Mouse (Mus musculus) liver, embryonic 12.5 days (tissue): ENCODE results near the gene Barhl1. TPM values are rescaled to one million over a fixed set of nuclear protein-coding genes. Genes with fewer than 3 reads are reported as not detected.
A peak's percentile ranks its signal among the peaks of the same experiment; 100 is the strongest.

Experiments used
- ATAC-seq: fragments of 200-750 bp; cut with Nextera tagmentation; 2 replicates; pipeline ENCODE4 v1.8.0; 2017; ENCODE audit warnings: moderate number of reproducible peaks, mild to moderate bottlenecking, moderate library complexity
- H3K27ac ChIP-seq: fragments of 300-500 bp; sonication (generic); 2 replicates; pipeline ENCODE4 v1.5.1; 2016; ENCODE audit warnings: mild to moderate bottlenecking
- H3K27me3 ChIP-seq: fragments of 300-500 bp; sonication (generic); replicated peaks from 2 replicates; pipeline ENCODE4 v1.6.1; 2016; ENCODE audit warnings: mild to moderate bottlenecking, moderate library complexity
- H3K36me3 ChIP-seq: fragments of 300-500 bp; sonication (generic); 2 replicates; pipeline ENCODE4 v1.6.1; 2016; ENCODE audit warnings: mild to moderate bottlenecking, moderate library complexity
- H3K4me1 ChIP-seq: fragments of 300-500 bp; sonication (generic); 2 replicates; pipeline ENCODE4 v1.6.1; 2016
- H3K4me2 ChIP-seq: fragments of 300-500 bp; sonication (generic); 2 replicates; pipeline ENCODE4 v1.6.1; 2016; ENCODE audit warnings: mild to moderate bottlenecking, moderate library complexity
- H3K4me3 ChIP-seq: fragments of 300-500 bp; sonication (generic); 2 replicates; pipeline ENCODE4 v1.5.1; 2016; ENCODE audit warnings: mild to moderate bottlenecking, moderate library complexity
- H3K9ac ChIP-seq: fragments of 300-500 bp; sonication (generic); 2 replicates; pipeline ENCODE4 v1.6.1; 2016; ENCODE audit warnings: mild to moderate bottlenecking, moderate library complexity
- H3K9me3 ChIP-seq: fragments of 300-500 bp; sonication (generic); replicated peaks from 2 replicates; pipeline ENCODE4 v1.6.1; 2016; ENCODE audit warnings: mild to moderate bottlenecking, moderate library complexity
- WGBS: fragments of 180-500 bp; shearing (Covaris S2); methylation state at CpG from one replicate; pipeline ENCODE4 v1.1.7; 2016; ENCODE audit not compliant: insufficient replicate concordance; 5-methylcytosine and 5-hydroxymethylcytosine counted together
- polyA plus RNA-seq: library from polyadenylated mRNA; unstranded; fragments of >200 nt; fragmentation: Nextera tagmentation; extraction: Ambion mirVana; gene quantifications from 2 replicates; pipeline ENCODE4 v1.2.1, GENCODE M21; 2016

The Barhl1 gene
- polyA plus RNA-seq, 1 experiment from 2014 or later, result not detected

DNA sequence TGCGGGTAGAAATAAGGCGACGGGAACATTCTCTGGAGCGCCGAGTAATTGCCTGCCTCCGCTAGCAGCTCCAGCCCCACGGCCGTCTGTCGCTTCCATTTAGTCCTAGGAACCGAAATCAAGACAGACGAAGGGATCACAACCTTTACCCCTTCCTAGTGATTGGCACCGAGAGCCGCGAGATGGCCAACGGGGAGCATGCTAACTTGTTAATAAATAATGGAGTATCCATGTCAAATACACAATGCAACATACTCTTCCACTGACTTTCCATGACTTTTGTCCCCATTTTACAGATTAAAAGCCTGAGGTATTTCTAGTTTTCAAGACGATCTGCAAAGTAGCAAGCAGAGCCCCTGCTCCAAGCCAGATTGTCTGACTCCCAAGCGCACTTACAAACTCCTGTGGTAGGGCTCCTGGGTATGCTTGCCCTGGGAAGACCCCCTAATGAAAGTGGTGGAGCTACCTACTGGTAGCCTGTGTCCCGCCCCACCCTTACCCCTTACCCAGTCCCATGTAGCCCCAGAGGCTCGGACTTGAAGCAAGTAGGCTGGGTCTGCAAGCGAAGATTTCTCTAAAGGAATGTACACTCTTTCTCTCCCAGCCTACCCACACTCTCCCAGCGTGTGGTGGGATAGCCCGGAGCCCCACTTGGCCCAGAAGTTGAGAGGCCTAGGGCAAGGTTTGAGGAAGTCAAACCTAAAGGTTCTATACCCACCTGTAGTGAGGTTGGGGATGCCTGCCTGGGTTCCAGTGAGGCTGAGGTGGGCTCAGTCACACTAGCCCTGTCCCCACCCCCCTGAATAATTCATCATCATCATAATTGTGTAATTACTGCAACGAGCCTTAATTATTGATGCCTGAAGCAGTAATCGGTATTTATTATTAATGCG, 6.4 kb downstream of the Barhl1 start:
- Histone ChIP-seq H3K27me3 (peaks cover 92% of the 10 kb centered on the region), H3K4me2 (no peak overlapping the region), H3K36me3 (peaks cover 16% of the 10 kb centered on the region), H3K9ac (no peak overlapping the region), H3K9me3 (no peaks in the 10 kb centered on the region), H3K4me1 (peaks cover 13% of the 10 kb centered on the region), H3K27ac (no peak overlapping the region), H3K4me3 (no peak overlapping the region)
- WGBS, result 9% methylated on average over 25 of the region's 25 CpGs
- ATAC-seq, result no peak

DNA sequence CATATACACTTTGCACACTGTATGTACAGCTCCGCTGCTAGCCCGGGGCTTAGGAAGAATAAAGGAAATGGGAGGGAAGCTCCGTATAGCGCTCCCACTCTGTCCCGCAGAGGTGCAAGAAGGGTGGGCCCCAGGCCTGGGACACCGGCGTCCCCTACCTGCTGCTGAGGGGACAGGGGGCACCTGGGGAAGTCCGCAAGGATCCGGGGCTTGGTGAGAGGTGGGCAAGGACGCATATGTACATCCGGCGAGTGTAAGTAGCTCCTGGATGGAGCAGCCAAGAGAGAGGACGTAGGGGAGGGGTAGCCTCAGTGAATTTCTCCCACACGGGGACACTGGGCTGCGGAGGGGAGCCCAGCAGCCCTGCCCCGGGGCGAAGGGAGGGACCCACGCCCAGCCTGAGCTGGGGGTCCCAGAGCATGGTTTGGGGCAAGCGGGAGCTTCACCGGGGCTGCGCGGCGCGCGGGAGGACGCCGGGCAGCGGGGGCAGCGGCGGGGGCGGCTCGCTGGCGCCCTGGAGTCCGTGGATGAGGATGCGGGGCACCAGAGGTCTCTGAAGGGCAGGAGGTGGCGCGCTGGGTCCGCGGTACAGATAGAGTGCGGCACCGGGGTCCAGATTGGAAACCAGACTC, 7.2 kb downstream of the Barhl1 start:
- H3K36me3 ChIP-seq, result peaks cover 24% of the 10 kb centered on the region
- WGBS, result 5% methylated on average over 41 of the region's 41 CpGs
- H3K4me1 ChIP-seq, result peaks cover 13% of the 10 kb centered on the region
- H3K27me3 ChIP-seq, result peaks cover 84% of the 10 kb centered on the region
- no peak overlapping the region for H3K4me3 ChIP-seq
- no peak for ATAC-seq
- H3K27ac ChIP-seq, result no peak overlapping the region
- no peaks in the 10 kb centered on the region for H3K9me3 ChIP-seq
- H3K9ac ChIP-seq, result 0 out of 2 replicates have a peak overlapping the region, but pooled peaks have one; percentile 12
- H3K4me2 ChIP-seq, result no peak overlapping the region

DNA sequence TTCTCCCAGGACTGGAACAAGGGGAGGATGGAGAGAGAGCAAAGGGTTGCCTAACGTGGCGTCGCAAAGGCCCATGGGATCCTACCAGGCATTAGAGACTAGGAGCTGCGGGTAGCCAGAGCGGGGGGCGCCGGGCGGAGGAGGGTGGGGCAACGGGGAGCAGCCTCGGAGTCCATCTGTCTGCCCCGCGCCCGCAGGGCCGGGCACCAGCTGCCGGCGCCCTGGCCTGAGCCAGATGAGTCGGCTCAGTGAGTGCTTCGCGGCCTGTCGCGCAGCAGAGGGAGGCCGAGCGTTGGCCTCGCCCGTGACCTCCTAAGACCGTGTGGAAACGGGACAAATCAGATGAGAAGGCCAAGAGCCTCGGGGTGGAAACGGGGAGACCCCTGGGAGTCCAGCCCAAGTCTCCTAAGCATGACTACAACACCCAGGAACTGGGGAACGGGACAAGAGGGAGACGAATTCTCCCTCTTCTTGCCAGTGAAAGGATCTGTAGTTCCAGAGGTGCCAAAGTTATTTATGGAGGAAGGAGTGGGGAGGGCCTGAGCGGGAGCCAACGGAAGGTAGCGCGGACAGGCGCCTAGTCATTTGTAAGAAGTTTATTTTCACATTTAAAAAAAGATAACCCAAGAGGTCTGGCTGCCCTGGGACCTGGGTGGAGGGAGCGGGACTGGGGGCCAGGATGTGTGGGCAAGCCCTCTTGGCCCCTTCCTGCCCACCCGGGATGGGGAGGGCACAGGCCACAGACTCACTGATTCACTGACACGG, 7.9 kb downstream of the Barhl1 start:
- WGBS, result 3% methylated on average over 39 of the region's 39 CpGs
- 0 out of 2 replicates have a peak, but pooled peaks have one; percentile 13 for ATAC-seq
- Histone ChIP-seq H3K27ac (no peak overlapping the region), H3K9ac (no peak overlapping the region), H3K36me3 (peaks cover 31% of the 10 kb centered on the region), H3K4me2 (peak overlapping the region; percentile 42), H3K4me1 (peaks cover 13% of the 10 kb centered on the region), H3K27me3 (peaks cover 77% of the 10 kb centered on the region), H3K9me3 (no peaks in the 10 kb centered on the region), H3K4me3 (no peak overlapping the region)

DNA sequence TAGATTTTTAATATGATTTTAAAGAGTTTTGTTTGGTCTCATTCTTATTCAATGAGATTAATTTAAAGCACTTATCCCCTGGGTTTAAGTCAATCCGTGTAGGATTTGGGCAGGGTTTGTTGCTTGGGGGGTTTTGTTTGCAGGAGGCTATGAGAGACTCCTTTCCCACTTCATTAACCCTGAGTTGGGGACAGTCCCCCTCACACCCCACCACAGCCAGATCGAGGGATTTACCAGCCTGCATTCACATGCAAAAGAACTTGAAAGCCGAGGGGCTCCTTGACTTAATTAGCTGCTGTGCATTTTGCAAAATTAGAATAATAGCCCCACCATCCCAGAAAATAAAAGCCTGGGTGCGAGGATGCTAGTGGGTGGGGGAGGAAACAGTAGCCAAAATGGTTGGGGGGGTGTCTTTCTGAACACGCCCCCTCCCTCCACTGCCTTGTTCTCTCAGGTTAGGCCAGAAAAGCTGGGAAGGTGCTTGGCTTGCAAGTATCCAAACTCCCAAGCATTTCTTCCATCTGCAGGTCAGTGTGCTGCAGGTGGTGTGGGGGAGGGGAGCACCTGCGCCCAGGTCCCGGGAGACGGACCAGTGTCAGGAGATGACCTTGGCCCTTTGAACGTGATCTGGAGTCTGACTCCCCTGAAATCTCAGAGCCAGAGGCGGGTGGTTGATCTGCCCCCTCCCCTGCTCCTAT, 8.6 kb downstream of the Barhl1 start:
- Histone ChIP-seq H3K4me3 (no peak overlapping the region), H3K9ac (no peak overlapping the region), H3K36me3 (peaks cover 34% of the 10 kb centered on the region), H3K9me3 (no peaks in the 10 kb centered on the region), H3K27me3 (peaks cover 70% of the 10 kb centered on the region), H3K4me1 (peaks cover 13% of the 10 kb centered on the region), H3K4me2 (peak overlapping the region; percentile 42), H3K27ac (no peak overlapping the region)
- no peak for ATAC-seq
- WGBS, result 7% methylated on average over 10 of the region's 10 CpGs

DNA sequence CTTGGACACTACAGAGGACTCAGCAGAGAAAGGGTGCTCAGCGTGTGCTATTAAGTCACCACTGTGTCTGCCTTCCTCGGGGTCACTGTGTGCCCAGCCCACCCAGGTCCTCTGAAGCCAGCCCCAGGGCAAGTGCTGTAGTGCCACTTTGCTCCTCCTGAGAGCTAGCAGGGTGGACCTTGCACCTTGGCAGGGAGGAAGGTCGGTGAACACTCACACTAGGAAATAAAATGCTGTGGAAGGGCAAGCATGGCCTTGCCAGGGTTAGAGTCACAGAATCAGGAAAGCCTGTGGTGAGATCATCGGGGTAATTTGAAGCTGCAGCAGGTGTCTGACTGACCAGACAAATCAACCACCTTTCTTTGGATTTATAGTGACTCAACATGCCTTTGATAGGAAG, 10.9 kb downstream of the Barhl1 start:
- Histone ChIP-seq H3K9me3 (no peaks in the 10 kb centered on the region), H3K9ac (no peak overlapping the region), H3K27ac (no peak overlapping the region), H3K4me1 (peaks cover 13% of the 10 kb centered on the region), H3K4me3 (no peak overlapping the region), H3K36me3 (peaks cover 47% of the 10 kb centered on the region), H3K27me3 (peaks cover 47% of the 10 kb centered on the region), H3K4me2 (no peak overlapping the region)
- WGBS, result 71% methylated on average over 4 of the region's 4 CpGs
- ATAC-seq, result no peak

DNA sequence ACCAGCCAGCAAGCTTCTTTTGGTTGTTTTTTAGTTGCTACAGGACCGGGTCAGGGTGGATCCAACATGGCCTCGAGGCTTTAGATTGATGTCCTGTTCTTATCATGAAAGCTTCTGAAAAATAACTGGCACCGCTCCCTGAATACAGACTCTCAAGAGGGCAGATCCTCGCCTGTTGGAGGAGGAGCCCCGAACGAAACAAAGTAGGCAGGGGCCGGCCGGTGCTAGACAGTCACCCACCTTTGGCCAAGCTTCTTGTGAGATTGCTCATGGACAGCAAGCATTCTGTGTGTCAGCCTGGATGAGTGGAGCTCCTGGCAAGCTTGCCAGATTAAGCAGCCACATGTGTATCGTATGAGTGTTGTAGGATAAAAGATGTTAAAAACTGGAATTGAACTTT, 11.7 kb downstream of the Barhl1 start:
- WGBS, result 78% methylated on average over 9 of the region's 9 CpGs
- Histone ChIP-seq H3K27me3 (peaks cover 39% of the 10 kb centered on the region), H3K9ac (no peak overlapping the region), H3K36me3 (peaks cover 55% of the 10 kb centered on the region), H3K4me3 (no peak overlapping the region), H3K9me3 (no peaks in the 10 kb centered on the region), H3K4me2 (no peak overlapping the region), H3K4me1 (peaks cover 13% of the 10 kb centered on the region), H3K27ac (no peak overlapping the region)
- no peak for ATAC-seq

DNA sequence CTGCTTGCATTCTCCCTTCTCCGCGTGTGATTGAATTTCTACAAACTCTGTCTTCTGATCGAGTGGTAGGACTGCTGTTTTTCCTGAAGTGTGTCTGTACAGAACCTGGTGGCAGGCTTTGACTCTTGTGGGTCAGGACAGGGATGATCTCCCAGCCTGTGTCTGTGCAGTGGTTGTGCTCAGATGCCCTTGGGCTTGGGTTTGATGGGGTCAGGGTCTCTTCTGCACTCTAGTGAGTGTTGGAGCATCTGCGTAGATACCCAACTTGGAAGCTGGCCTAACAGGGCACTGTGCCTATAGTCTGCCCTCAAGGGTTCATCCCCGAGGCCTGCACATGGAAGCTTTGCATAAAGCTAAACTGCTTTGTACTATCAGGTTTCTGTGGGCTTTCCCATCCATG, 12.6 kb downstream of the Barhl1 start:
- no peak overlapping the region for H3K27ac ChIP-seq
- H3K4me3 ChIP-seq, result no peak overlapping the region
- H3K27me3 ChIP-seq, result peaks cover 30% of the 10 kb centered on the region
- H3K9me3 ChIP-seq, result no peaks in the 10 kb centered on the region
- H3K36me3 ChIP-seq, result peaks cover 64% of the 10 kb centered on the region
- H3K4me2 ChIP-seq, result no peak overlapping the region
- ATAC-seq, result no peak
- H3K9ac ChIP-seq, result no peak overlapping the region
- 81% methylated on average over 5 of the region's 5 CpGs for WGBS
- peaks cover 6% of the 10 kb centered on the region for H3K4me1 ChIP-seq

DNA sequence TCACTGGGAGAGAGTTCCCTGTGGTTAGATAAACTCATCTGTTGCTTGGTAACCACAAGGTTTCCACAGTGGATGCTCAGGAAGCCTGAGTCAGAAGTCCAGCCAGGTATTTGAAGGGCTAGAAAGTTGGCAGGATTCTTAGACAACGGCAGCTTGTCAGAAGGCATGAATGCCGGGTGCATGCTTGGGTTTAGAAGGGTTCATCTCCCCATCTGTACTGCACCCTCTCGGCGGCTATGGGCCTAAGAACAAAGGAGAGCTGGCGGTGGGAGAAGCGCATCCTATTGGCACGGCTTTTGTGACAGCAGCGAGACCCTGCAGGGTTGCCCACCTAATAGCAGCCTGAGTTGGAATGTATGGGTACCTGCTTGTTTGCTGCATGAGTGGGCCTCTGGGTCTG, 14.2 kb downstream of the Barhl1 start:
- H3K27me3 ChIP-seq, result peaks cover 14% of the 10 kb centered on the region
- no peak overlapping the region for H3K9ac ChIP-seq
- 87% methylated on average over 8 of the region's 8 CpGs for WGBS
- no peaks in the 10 kb centered on the region for H3K9me3 ChIP-seq
- H3K36me3 ChIP-seq, result peaks cover 78% of the 10 kb centered on the region
- no peak overlapping the region for H3K4me3 ChIP-seq
- no peak overlapping the region for H3K4me2 ChIP-seq
- H3K27ac ChIP-seq, result no peak overlapping the region
- no peak for ATAC-seq
- no peaks in the 10 kb centered on the region for H3K4me1 ChIP-seq

DNA sequence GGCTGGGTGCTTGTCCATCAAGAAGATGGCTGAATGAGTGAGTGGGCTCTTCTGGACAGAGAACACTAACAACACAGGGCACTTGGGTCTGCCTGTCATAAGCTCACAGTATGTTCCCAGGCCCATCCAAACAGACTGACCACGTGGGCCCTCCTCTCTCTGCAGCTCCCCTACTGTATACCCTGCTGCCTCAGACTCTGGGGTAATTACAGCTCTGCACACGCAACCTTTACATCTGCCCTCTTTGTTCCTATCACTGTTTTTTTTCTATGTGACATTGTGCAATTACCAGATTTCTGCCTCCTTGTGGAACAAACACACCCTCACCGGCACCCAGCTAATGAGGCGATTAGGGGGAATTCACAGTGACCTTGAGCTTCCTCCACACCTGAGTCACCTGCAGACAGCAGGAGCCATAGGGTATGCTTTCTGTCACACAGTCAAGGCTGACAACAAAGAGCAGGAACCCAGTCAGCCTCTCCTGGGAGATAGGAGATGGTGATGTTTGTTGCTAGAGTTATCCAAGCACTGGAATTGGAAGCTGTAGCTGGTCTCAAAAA, 19.0 kb downstream of the Barhl1 start:
- no peaks in the 10 kb centered on the region for H3K9me3 ChIP-seq
- no peak overlapping the region for H3K4me3 ChIP-seq
- no peaks in the 10 kb centered on the region for H3K27me3 ChIP-seq
- WGBS, result 74% methylated on average over 4 of the region's 4 CpGs
- H3K9ac ChIP-seq, result no peak overlapping the region
- ATAC-seq, result no peak
- 0 out of 2 replicates have a peak, but pooled peaks cover 14% of the 10 kb centered on the region for H3K4me1 ChIP-seq
- peaks cover 89% of the 10 kb centered on the region for H3K36me3 ChIP-seq
- no peak overlapping the region for H3K27ac ChIP-seq
- no peak overlapping the region for H3K4me2 ChIP-seq

DNA sequence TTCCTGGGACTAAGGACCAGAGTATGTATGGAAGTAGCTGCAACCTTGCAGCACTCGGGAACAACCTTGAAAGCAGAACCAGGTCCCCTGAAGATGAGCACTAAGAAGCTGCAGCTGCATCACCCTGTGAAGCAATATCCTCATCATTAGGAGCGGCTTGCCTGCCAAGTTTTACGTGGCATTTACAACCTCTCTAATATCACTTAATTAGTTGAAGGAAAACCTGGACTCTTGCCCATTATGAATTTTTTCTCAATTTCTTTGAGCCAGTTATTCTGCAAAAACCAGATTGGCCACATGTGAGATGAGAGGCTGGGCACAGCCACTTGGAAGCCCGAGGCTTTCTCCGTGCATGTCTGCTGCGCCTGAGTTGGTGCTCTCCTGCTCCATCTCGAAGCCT, 20.6 kb downstream of the Barhl1 start:
- Histone ChIP-seq H3K9ac (no peak overlapping the region), H3K36me3 (peaks cover 92% of the 10 kb centered on the region), H3K4me2 (no peak overlapping the region), H3K4me1 (0 out of 2 replicates have a peak, but pooled peaks cover 14% of the 10 kb centered on the region), H3K9me3 (no peaks in the 10 kb centered on the region), H3K27ac (no peak overlapping the region), H3K27me3 (no peaks in the 10 kb centered on the region), H3K4me3 (no peak overlapping the region)
- 86% methylated on average over 7 of the region's 7 CpGs for WGBS
- ATAC-seq, result no peak

DNA sequence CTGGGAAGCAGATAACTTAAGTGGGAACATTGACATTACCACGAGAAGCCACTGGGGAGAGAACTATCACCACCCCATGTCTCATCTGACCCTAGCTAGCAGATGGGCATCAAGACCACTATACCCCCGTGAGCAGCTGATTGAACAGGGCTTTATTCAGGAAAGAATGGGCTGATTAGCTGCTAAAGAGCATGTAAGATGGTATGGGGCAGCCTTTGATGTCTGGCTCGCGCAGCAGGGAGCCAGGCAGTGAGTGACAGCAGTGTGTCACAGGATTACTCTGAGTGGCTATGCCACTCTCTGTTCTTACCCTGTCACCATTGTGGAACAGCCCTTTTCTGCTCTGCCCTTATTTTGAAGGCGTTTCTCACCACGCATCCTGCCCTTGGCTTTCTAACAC, 22.9 kb downstream of the Barhl1 start:
- H3K36me3 ChIP-seq, result peaks cover 89% of the 10 kb centered on the region
- no peak for ATAC-seq

More for the DNA sequence above, 22.9 kb downstream of the Barhl1 start:
- H3K4me1 ChIP-seq, result 0 out of 2 replicates have a peak, but pooled peaks cover 14% of the 10 kb centered on the region
- H3K27me3 ChIP-seq, result no peaks in the 10 kb centered on the region
- no peaks in the 10 kb centered on the region for H3K9me3 ChIP-seq
- 75% methylated on average over 6 of the region's 6 CpGs for WGBS
- H3K4me3 ChIP-seq, result no peak overlapping the region
- H3K27ac ChIP-seq, result no peak overlapping the region
- no peak overlapping the region for H3K4me2 ChIP-seq
- H3K9ac ChIP-seq, result no peak overlapping the region
